Mouse (Mus musculus): ENCODE measurements around the gene Bud23. TPM values are rescaled to one million over a fixed set of nuclear protein-coding genes. Genes with fewer than 3 reads are reported as not detected.

Gene Bud23
- polyA plus RNA-seq, 1 experiment from 2014 or later = 40.6 TPM

- no peak for TF ChIP-seq CTCF (IDR thresholded peaks at IDR 0.05; ENCODE audit: low read depth)
- H3K9me3 ChIP-seq (ENCODE audit: control insufficient read depth) = no peaks in the 10 kb centered on the region
- H3K4me1 ChIP-seq (replicated peaks; ENCODE audit: control insufficient read depth, insufficient read depth, low read length) = no peaks in the 10 kb centered on the region
- H3K36me3 ChIP-seq (ENCODE audit: control insufficient read depth, insufficient read depth) = no peaks in the 10 kb centered on the region
- 46% methylated on average over 25 of the region's 26 CpGs for WGBS
- H3K27me3 ChIP-seq (replicated peaks; ENCODE audit: control insufficient read depth, insufficient read depth, low read length) = no peaks in the 10 kb centered on the region
- H3K27ac ChIP-seq (ENCODE audit: low read depth, low read length) = no peak overlapping the region
- ATAC-seq = no peak
- H3K4me3 ChIP-seq (ENCODE audit: low read depth, low read length) = no peak overlapping the region
- H3K4me2 ChIP-seq (replicated peaks; ENCODE audit: low read depth) = no peak overlapping the region
- H3K9ac ChIP-seq (ENCODE audit: low read depth, low read length) = no peak overlapping the region
Measured at GRCm38 (mm10) chr5:135073349-135074150, 8.8 kb upstream of the Bud23 start.

DNA sequence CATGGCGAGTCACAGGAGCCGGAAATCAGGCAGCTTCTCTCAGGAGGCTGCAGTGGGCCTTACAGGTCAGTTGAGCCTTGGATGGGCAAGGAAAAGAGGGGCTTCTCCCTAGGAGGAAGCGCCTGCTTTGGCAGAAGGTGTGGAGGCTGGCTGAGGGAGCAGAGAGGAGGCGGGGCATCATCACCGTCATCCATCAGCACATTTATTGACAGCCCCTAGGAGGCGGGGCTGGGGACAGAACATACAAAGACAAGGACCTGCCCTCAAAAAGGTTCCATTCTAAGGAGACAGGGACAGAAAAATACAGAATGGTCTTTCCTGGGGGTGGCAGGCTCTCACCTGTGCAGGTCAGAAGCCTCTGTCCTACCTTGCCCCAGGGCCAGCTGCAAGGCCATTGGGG, 8.0 kb upstream of the Bud23 start:
- H3K9me3 ChIP-seq (ENCODE audit: control insufficient read depth) = no peaks in the 10 kb centered on the region
- WGBS = 72% methylated on average over 6 of the region's 6 CpGs
- TF ChIP-seq CTCF (IDR thresholded peaks at IDR 0.05; ENCODE audit: low read depth) = no peak
- no peak for ATAC-seq
- H3K36me3 ChIP-seq (ENCODE audit: control insufficient read depth, insufficient read depth) = no peaks in the 10 kb centered on the region
- H3K27me3 ChIP-seq (replicated peaks; ENCODE audit: control insufficient read depth, insufficient read depth, low read length) = no peaks in the 10 kb centered on the region
- no peak overlapping the region for H3K27ac ChIP-seq (ENCODE audit: low read depth, low read length)
- H3K9ac ChIP-seq (ENCODE audit: low read depth, low read length) = no peak overlapping the region
- H3K4me3 ChIP-seq (ENCODE audit: low read depth, low read length) = no peak overlapping the region
- H3K4me1 ChIP-seq (replicated peaks; ENCODE audit: control insufficient read depth, insufficient read depth, low read length) = no peaks in the 10 kb centered on the region
- no peak overlapping the region for H3K4me2 ChIP-seq (replicated peaks; ENCODE audit: low read depth)

DNA sequence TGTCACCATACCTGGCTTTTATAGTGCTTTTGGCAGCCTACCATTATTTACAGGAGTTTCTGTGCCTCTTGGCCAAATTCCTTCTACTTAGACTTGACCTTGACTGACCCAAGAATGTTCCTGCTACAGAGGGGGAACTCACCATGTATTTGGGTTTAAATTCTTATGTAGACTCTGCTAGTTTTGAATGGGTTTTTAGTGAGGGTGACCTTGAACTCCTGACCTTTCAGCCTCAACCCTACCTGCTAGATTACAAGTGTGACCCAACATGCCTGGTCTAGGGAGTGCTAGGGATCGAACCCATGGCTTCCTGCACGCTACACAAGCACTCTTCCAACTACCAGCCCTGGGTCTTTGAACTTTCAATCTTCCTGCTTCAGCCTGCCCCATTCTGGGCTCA, 7.3 kb upstream of the Bud23 start:
- no peak overlapping the region for H3K4me3 ChIP-seq (ENCODE audit: low read depth, low read length)
- no peak overlapping the region for H3K4me2 ChIP-seq (replicated peaks; ENCODE audit: low read depth)
- H3K9ac ChIP-seq (ENCODE audit: low read depth, low read length) = no peak overlapping the region
- no peak for TF ChIP-seq CTCF (IDR thresholded peaks at IDR 0.05; ENCODE audit: low read depth)
- 96% methylated on average over 2 of the region's 2 CpGs for WGBS
- H3K4me1 ChIP-seq (replicated peaks; ENCODE audit: control insufficient read depth, insufficient read depth, low read length) = no peaks in the 10 kb centered on the region
- H3K9me3 ChIP-seq (ENCODE audit: control insufficient read depth) = no peaks in the 10 kb centered on the region
- peaks cover 4% of the 10 kb centered on the region; the same call in 1 of the 2 replicates for H3K36me3 ChIP-seq (ENCODE audit: control insufficient read depth, insufficient read depth)
- ATAC-seq = no peak
- H3K27me3 ChIP-seq (replicated peaks; ENCODE audit: control insufficient read depth, insufficient read depth, low read length) = no peaks in the 10 kb centered on the region
- no peak overlapping the region for H3K27ac ChIP-seq (ENCODE audit: low read depth, low read length)

DNA sequence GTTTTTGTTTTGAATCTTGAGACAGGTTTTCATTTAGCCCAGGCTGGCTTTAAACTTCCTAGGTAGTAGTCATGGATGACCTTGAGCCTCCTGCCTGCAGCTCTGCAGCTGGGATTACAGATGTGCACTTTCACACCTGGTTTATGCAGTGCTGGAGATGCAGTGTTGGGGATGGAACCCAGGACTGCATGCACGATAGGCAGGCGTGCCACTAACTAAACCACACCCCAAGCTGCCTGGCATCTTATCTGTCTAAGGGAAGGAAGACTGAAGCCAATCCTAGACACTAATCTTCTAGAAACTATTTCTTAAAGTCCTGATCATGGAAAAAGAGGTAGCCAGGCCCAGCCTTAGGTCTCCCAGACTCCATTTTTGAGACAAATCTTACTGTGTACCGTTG, 5.7 kb upstream of the Bud23 start:
- no peaks in the 10 kb centered on the region for H3K27me3 ChIP-seq (replicated peaks; ENCODE audit: control insufficient read depth, insufficient read depth, low read length)
- H3K9me3 ChIP-seq (ENCODE audit: control insufficient read depth) = no peaks in the 10 kb centered on the region
- H3K27ac ChIP-seq (ENCODE audit: low read depth, low read length) = no peak overlapping the region
- 0 out of 2 replicates have a peak, but pooled peaks cover 2% of the 10 kb centered on the region for H3K4me1 ChIP-seq (replicated peaks; ENCODE audit: control insufficient read depth, insufficient read depth, low read length)
- H3K4me3 ChIP-seq (ENCODE audit: low read depth, low read length) = no peak overlapping the region
- no peak overlapping the region for H3K4me2 ChIP-seq (replicated peaks; ENCODE audit: low read depth)
- peaks cover 6% of the 10 kb centered on the region; the same call in 1 of the 2 replicates for H3K36me3 ChIP-seq (ENCODE audit: control insufficient read depth, insufficient read depth)
- no peak for TF ChIP-seq CTCF (IDR thresholded peaks at IDR 0.05; ENCODE audit: low read depth)
- WGBS = 79% methylated on average over 3 of the region's 3 CpGs
- no peak for ATAC-seq
- H3K9ac ChIP-seq (ENCODE audit: low read depth, low read length) = no peak overlapping the region

GRCm38 (mm10) chr5:135066008-135066407, 1.2 kb upstream of the Bud23 start:
- no peak overlapping the region for H3K27ac ChIP-seq (ENCODE audit: low read depth, low read length)
- H3K36me3 ChIP-seq (ENCODE audit: control insufficient read depth, insufficient read depth) = peaks cover 6% of the 10 kb centered on the region; the same call in 1 of the 2 replicates
- H3K4me3 ChIP-seq (ENCODE audit: low read depth, low read length) = no peak overlapping the region
- H3K4me1 ChIP-seq (replicated peaks; ENCODE audit: control insufficient read depth, insufficient read depth, low read length) = 0 out of 2 replicates have a peak, but pooled peaks cover 2% of the 10 kb centered on the region
- H3K9me3 ChIP-seq (ENCODE audit: control insufficient read depth) = no peaks in the 10 kb centered on the region
- no peak overlapping the region for H3K4me2 ChIP-seq (replicated peaks; ENCODE audit: low read depth)
- no peak for ATAC-seq
- TF ChIP-seq CTCF (IDR thresholded peaks at IDR 0.05; ENCODE audit: low read depth) = no peak
- 93% methylated on average over 3 of the region's 3 CpGs for WGBS
- H3K27me3 ChIP-seq (replicated peaks; ENCODE audit: control insufficient read depth, insufficient read depth, low read length) = no peaks in the 10 kb centered on the region
- no peak overlapping the region for H3K9ac ChIP-seq (ENCODE audit: low read depth, low read length)

GRCm38 (mm10) chr5:135064382-135064766, 385 bp downstream of the Bud23 start:
- peak overlapping the region; percentile 87 for H3K9ac ChIP-seq (ENCODE audit: low read depth, low read length)
- H3K27ac ChIP-seq (ENCODE audit: low read depth, low read length) = peak overlapping the region; percentile 69
- WGBS = under 1% methylated on average over 40 of the region's 40 CpGs

More at GRCm38 (mm10) chr5:135064382-135064766, 385 bp downstream of the Bud23 start:
- H3K4me1 ChIP-seq (replicated peaks; ENCODE audit: control insufficient read depth, insufficient read depth, low read length) = 0 out of 2 replicates have a peak, but pooled peaks cover 2% of the 10 kb centered on the region
- no peak for TF ChIP-seq CTCF (IDR thresholded peaks at IDR 0.05; ENCODE audit: low read depth)
- peak overlapping the region; percentile 99 for H3K4me2 ChIP-seq (replicated peaks; ENCODE audit: low read depth)
- H3K9me3 ChIP-seq (ENCODE audit: control insufficient read depth) = no peaks in the 10 kb centered on the region
- ATAC-seq = peak; percentile 45
- H3K4me3 ChIP-seq (ENCODE audit: low read depth, low read length) = peak overlapping the region; percentile 96
- H3K36me3 ChIP-seq (ENCODE audit: control insufficient read depth, insufficient read depth) = peaks cover 17% of the 10 kb centered on the region
- no peaks in the 10 kb centered on the region for H3K27me3 ChIP-seq (replicated peaks; ENCODE audit: control insufficient read depth, insufficient read depth, low read length)
